Comparison of ENCODE assay signal across 17 mouse cellular contexts in genomic region chr9:92130445-92130844, GRCm38 (mm10).
"Had no signal": no experiment of that assay in that cellular context is flagged by ENCODE, and none has a peak within 500 bp of the region (broad histone marks: within the 10 kb centered on the region; RNA-seq: fewer than 3 reads in every experiment).

No protein-coding gene starts in this region.

- H3K4me2 ChIP-seq: limb, embryonic 12.5 days; limb, embryonic 15.5 days; liver, embryonic 11.5 days; lung, embryonic 14.5 days; midbrain, embryonic 12.5 days had no signal

- H3K27me3 ChIP-seq: limb, embryonic 12.5 days; limb, embryonic 15.5 days; midbrain, embryonic 12.5 days had no signal

- H3K27ac ChIP-seq: layer of hippocampus, adult 2 months; limb, embryonic 12.5 days; limb, embryonic 15.5 days; liver, embryonic 14.5 days; macrophage; midbrain, embryonic 12.5 days had no signal

- ATAC-seq: liver, postnatal 0 days; lung, postnatal 0 days; midbrain, embryonic 16.5 days had no signal

- H3K4me1 ChIP-seq: limb, embryonic 12.5 days; limb, embryonic 15.5 days had no signal

- H3K4me3 ChIP-seq: layer of hippocampus, adult 2 months; limb, embryonic 12.5 days; limb, embryonic 15.5 days; midbrain, embryonic 12.5 days had no signal

- H3K36me3 ChIP-seq: limb, embryonic 12.5 days; limb, embryonic 15.5 days; midbrain, embryonic 12.5 days had no signal

- H3K9ac ChIP-seq: limb, embryonic 12.5 days; limb, embryonic 15.5 days; liver, embryonic 14.5 days; liver, postnatal 0 days; lung, embryonic 14.5 days; midbrain, embryonic 12.5 days had no signal

- H3K9me3 ChIP-seq: limb, embryonic 12.5 days; limb, embryonic 15.5 days had no signal

- DNase-seq: kidney, adult 18-20 months; kidney, adult 9 months; kidney, postnatal 25 days; left cerebral cortex, postnatal 4 days; liver, postnatal 0 days; lung, embryonic 14.5 days; thymus, adult 18-20 months; thymus, postnatal 36 days had no signal
